Mouse (Mus musculus) heart, embryonic 14.5 days (tissue): ENCODE measurements at regions not wholly inside any gene's neighbourhood (a gene's known extent, or its start where the extent isn't known, plus 50 kb on each side); places are given as distances from the start of the nearest gene placed in this dataset.

ENCODE experiments used
- ATAC-seq: fragments of 200-750 bp; cut with Nextera tagmentation; 2 replicates; pipeline ENCODE4 v1.8.0; 2017; ENCODE audit warnings: low read depth, moderate TSS enrichment; ENCODE audit not compliant: insufficient number of reproducible peaks, insufficient read depth, low FRiP score
- H3K27ac ChIP-seq, 2 experiments: fragments of 200-500 bp in 1 of 2; fragments of 300-500 bp in 1 of 2; sonication (generic) in 1 of 2; replicated peaks in 1 of 2; 2 replicates each; pipeline ENCODE4 v1.5.1; 2012 to 2014; ENCODE audit warnings: low read depth in 2 of 2, low read length in 2 of 2, control low read depth in 1 of 2, mild to moderate bottlenecking in 1 of 2, mixed read lengths in 1 of 2; ENCODE audit not compliant: control insufficient read depth in 1 of 2, insufficient read depth in 1 of 2
- H3K27me3 ChIP-seq: fragments of 300-500 bp; sonication (generic); 2 replicates; pipeline ENCODE4 v1.6.1; 2014; ENCODE audit warnings: mild to moderate bottlenecking, low read length, control low read depth; ENCODE audit not compliant: control insufficient read depth, insufficient read depth
- H3K36me3 ChIP-seq: fragments of 300-500 bp; sonication (generic); 2 replicates; pipeline ENCODE4 v1.6.1; 2014; ENCODE audit warnings: mild to moderate bottlenecking, control low read depth, low read length, mixed read lengths; ENCODE audit not compliant: control insufficient read depth, insufficient read depth
- H3K4me1 ChIP-seq, 2 experiments: fragments of 200-500 bp in 1 of 2; fragments of 300-500 bp in 1 of 2; sonication (generic) in 1 of 2; 2 replicates each; pipeline ENCODE4 v1.6.1; 2012 to 2014; ENCODE audit warnings: low read length in 2 of 2, control low read depth in 1 of 2, mixed read lengths in 1 of 2; ENCODE audit not compliant: control insufficient read depth in 2 of 2, insufficient read depth in 2 of 2
- H3K4me2 ChIP-seq: fragments of 300-500 bp; sonication (generic); 2 replicates; pipeline ENCODE4 v1.6.1; 2014; ENCODE audit warnings: mild to moderate bottlenecking, low read length
- H3K4me3 ChIP-seq, 2 experiments: fragments of 200-500 bp in 1 of 2; fragments of 300-500 bp in 1 of 2; sonication (generic) in 1 of 2; 2 replicates each; pipeline ENCODE4 v1.5.1; 2012 to 2014; ENCODE audit warnings: low read length in 2 of 2, mild to moderate bottlenecking in 2 of 2, control low read depth in 1 of 2, low read depth in 1 of 2, moderate library complexity in 1 of 2; ENCODE audit not compliant: control insufficient read depth in 1 of 2, insufficient read depth in 1 of 2
- H3K9ac ChIP-seq: fragments of 300-500 bp; sonication (generic); 2 replicates; pipeline ENCODE4 v1.6.1; 2014; ENCODE audit warnings: mild to moderate bottlenecking, low read length
- H3K9me3 ChIP-seq: fragments of 300-500 bp; sonication (generic); 2 replicates; pipeline ENCODE4 v1.6.1; 2016; ENCODE audit warnings: low read length, control low read depth; ENCODE audit not compliant: control insufficient read depth
- WGBS: fragments of 180-500 bp; shearing (Covaris S2); extraction: QIAGEN DNeasy Blood & Tissue Kit; methylation state at CpG from one replicate; pipeline ENCODE4 v1.1.7; 2014; 5-methylcytosine and 5-hydroxymethylcytosine counted together

DNA sequence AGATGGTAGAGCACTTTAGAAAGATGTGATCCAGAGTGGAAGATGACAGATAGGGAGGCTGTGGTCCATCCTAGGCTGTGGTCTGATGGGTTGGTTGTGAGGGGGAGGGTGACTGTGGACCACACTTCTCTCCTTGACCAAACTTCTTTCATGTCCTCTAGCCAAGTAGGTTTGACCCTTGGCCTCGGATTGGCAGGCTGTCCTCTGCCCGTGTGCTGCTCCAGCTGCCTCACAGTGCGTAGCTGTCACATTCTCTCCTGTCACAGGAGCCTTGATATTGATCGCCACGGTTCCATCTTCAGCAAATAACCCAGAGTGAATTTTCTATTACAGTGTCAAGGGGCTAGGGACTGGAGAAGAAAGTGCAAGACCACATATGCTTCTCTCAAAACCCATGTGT, 506.9 kb downstream of the Tbc1d22a start:
- peaks cover 8% of the 10 kb centered on the region; the same call in 1 of the 2 replicates for H3K9me3 ChIP-seq
- no peaks in the 10 kb centered on the region for H3K27me3 ChIP-seq
- ATAC-seq = no peak
- no peaks in the 10 kb centered on the region for H3K36me3 ChIP-seq
- no peak overlapping the region for H3K9ac ChIP-seq
- no peak overlapping the region for H3K4me2 ChIP-seq
- no peak overlapping the region for H3K4me3 ChIP-seq
- 68% methylated on average over 5 of the region's 5 CpGs for WGBS
- H3K27ac ChIP-seq = no peak overlapping the region
- H3K4me1 ChIP-seq = no peaks in the 10 kb centered on the region; a peak in 1 of 4 replicates

DNA sequence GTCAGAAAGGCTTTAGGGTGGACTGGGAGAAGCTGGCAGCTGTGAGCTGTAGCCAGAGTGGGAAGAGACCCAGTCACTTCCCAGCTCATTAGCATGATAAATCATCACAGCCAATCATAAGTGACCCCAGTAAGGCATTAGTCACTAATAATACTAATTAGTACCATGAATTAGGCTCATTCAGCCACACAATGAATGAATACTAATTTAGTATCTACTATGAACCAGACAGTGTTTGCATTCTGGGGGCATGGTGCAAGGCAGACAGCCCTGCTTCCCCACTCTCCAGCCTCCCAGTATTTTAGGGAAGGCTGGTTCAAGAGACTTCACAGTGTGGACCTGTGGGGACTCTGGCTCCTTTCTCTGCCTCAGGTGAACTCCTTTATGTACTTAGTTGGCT, 523.7 kb downstream of the Tbc1d22a start:
- ATAC-seq = no peak

DNA sequence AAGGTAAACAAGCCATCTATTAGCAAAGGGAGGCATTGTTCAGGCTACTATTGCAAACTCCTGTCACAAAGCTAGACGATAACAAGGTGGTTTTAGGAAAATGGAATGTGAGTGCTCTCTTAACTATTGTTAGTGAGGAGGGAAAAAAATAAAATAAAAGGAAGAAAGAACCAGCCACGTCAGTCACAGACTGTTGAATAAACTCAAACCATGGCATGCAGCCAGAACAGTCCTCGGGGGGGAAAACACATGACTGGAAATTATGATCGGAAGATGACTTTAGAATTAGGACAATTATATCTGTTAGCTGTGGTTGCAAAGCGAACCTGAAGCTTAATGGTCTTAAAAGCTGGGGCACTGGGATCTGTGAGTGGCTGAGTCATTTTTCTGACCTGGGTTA, 524.1 kb downstream of the Tbc1d22a start:
- no peaks in the 10 kb centered on the region for H3K4me1 ChIP-seq
- H3K9ac ChIP-seq = no peak overlapping the region
- H3K27ac ChIP-seq = no peak overlapping the region
- H3K4me3 ChIP-seq = no peak overlapping the region
- 57% methylated on average over 5 of the region's 5 CpGs for WGBS
- H3K36me3 ChIP-seq = no peaks in the 10 kb centered on the region
- H3K9me3 ChIP-seq = no peaks in the 10 kb centered on the region
- H3K4me2 ChIP-seq = no peak overlapping the region
- ATAC-seq = no peak
- H3K27me3 ChIP-seq = no peaks in the 10 kb centered on the region

More for the DNA sequence above, 523.7 kb downstream of the Tbc1d22a start:
- Histone ChIP-seq H3K27me3 (no peaks in the 10 kb centered on the region), H3K36me3 (no peaks in the 10 kb centered on the region), H3K4me3 (no peak overlapping the region), H3K9ac (no peak overlapping the region), H3K27ac (no peak overlapping the region), H3K9me3 (no peaks in the 10 kb centered on the region), H3K4me2 (no peak overlapping the region), H3K4me1 (no peaks in the 10 kb centered on the region)

DNA sequence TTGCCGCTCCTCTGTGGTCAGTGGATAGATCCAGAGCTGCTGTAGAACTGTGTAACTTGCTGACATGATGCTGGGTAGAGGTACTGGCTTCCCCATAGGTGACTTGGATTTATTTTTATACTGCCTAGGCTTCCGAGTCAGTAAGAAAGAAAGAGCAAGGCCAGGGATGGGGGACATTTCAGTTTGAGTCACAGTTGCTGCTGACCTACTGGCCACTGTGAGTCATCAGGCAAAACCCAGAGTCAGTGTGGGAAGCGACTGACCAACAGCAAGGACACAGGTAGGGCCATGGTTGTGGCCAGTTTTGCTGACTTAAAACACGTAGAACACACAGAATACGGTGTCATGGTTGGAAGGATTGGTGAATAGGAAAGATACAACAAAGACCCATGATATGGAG, 524.5 kb downstream of the Tbc1d22a start:
- no peaks in the 10 kb centered on the region for H3K36me3 ChIP-seq
- H3K9me3 ChIP-seq = no peaks in the 10 kb centered on the region
- no peak overlapping the region for H3K4me2 ChIP-seq
- H3K4me3 ChIP-seq = no peak overlapping the region
- H3K27ac ChIP-seq = no peak overlapping the region
- WGBS = 77% methylated on average over 5 of the region's 5 CpGs
- H3K9ac ChIP-seq = no peak overlapping the region
- H3K4me1 ChIP-seq = no peaks in the 10 kb centered on the region
- H3K27me3 ChIP-seq = no peaks in the 10 kb centered on the region
- ATAC-seq = no peak

DNA sequence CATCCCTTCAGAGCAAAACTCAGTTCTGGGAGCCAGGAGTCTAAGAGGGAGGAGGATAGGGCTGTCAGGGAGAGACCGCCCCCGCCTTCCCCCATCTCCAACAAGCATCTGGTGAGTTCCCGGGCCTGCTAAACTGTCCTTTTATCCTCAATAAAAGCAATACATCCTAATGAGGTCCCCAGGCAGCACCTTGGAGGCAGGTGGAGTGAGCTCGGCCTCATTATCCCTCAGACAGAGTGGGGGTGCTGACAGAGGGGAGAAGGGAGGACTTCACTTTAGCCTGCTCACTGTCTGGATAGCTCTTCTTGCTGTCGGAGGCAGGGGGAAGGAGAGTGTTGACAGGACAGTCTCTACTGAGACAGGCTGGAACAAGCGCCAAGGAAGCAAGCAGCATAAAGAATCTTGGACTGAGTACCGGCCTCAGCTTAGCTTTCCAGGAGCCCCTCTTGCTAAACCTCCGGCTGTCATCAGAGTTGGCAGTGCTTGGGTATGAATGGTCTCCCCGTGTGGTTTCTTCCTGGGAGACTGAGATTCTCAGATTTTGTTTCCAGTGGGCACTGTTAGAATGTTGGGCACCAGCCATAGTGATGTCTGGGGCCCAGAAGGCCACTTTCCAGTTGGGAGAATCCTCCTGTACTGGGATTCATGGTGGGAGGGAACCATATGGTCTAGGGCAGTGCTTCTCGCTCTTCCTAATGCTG, 537.3 kb downstream of the Tbc1d22a start:
- ATAC-seq = no peak
- H3K36me3 ChIP-seq = no peaks in the 10 kb centered on the region
- 32% methylated on average over 10 of the region's 10 CpGs for WGBS
- no peak overlapping the region for H3K9ac ChIP-seq
- H3K4me3 ChIP-seq = no peak overlapping the region
- no peak overlapping the region for H3K4me2 ChIP-seq
- no peak overlapping the region for H3K27ac ChIP-seq
- no peaks in the 10 kb centered on the region for H3K9me3 ChIP-seq
- H3K27me3 ChIP-seq = no peaks in the 10 kb centered on the region
- no peaks in the 10 kb centered on the region for H3K4me1 ChIP-seq

DNA sequence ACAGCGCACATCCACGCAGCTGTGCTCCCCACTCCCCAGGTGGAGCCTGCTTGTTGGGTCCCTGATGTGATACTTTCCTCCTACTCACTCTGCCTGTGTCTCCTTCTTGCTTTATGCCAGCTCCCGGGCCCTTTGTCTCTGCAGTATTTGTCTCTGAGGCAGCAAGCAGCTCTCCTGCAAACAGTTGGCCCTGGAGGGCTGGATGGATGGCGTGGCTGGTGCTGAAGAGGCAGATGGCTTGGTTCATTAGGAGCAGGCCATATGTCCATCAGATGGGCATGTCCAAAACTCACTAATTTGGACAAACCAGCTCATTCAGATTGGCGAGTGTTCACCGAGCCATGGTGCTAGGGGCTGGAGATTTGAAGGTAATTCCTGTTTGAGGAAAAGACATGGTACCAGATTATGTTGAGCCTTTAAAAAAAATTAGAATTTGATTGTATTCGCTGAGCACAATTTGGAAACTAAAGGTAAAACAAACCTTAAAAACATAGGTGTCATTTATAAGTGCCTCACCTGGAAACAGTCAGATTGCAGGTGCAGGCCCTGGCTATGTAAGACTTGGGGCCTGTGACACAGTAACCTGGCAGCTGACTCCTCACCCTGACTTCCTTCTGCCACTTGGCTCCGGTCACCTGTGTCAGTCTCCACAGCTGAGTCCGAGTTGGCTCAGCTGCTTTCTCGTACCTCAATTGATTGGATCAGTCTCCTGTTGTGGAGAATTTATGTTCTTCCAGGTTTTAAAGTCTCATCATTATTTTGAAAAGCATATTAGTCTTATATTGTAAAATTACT, 549.5 kb downstream of the Tbc1d22a start:
- ATAC-seq = no peak
- no peak overlapping the region for H3K9ac ChIP-seq
- no peak overlapping the region for H3K4me3 ChIP-seq
- no peak overlapping the region for H3K27ac ChIP-seq
- 0 out of 2 replicates have a peak, but pooled peaks cover 3% of the 10 kb centered on the region for H3K9me3 ChIP-seq
- H3K4me1 ChIP-seq = no peaks in the 10 kb centered on the region
- H3K27me3 ChIP-seq = no peaks in the 10 kb centered on the region
- H3K4me2 ChIP-seq = no peak overlapping the region
- 84% methylated on average over 10 of the region's 10 CpGs for WGBS
- H3K36me3 ChIP-seq = no peaks in the 10 kb centered on the region

DNA sequence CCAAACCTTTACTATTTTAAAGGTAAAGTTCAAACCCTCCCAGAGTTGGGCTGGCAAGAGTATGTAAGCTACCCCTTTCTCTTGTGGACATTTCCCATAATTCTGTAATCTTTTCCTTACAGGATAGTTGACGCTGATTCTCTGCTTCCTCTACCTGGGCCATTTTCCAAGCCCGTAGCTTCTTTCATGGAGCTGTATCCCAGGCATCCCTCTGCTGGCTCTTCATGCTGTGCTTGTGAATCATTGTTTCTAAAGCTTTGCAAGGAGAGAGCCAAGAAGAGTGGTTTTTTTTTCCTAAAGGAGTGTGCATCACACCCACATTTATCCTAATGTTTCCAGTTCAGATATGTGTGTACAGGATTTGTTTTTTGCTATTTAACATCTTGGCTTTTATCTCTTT, 553.4 kb downstream of the Tbc1d22a start:
- H3K4me2 ChIP-seq = no peak overlapping the region
- no peaks in the 10 kb centered on the region for H3K27me3 ChIP-seq
- H3K4me1 ChIP-seq = no peaks in the 10 kb centered on the region
- no peak overlapping the region for H3K4me3 ChIP-seq
- WGBS = 78% methylated on average over 2 of the region's 2 CpGs
- H3K9me3 ChIP-seq = 0 out of 2 replicates have a peak, but pooled peaks cover 3% of the 10 kb centered on the region
- no peaks in the 10 kb centered on the region for H3K36me3 ChIP-seq
- H3K27ac ChIP-seq = no peak overlapping the region
- no peak for ATAC-seq
- no peak overlapping the region for H3K9ac ChIP-seq
